Mouse (Mus musculus) E14TG2a.4 (cell line): Measurements from ENCODE around the gene Cacna1d.

Experiments used
- CTCF ChIP-seq: conservative IDR thresholded peaks from 2 replicates; pipeline ENCODE4 v1.5.1; 2014; ENCODE audit warnings: low read length
- POU5F1 ChIP-seq: IDR thresholded peaks from 2 replicates; pipeline ENCODE4 v1.6.1; 2014; ENCODE audit warnings: low read length, borderline replicate concordance

- no peak for TF ChIP-seq CTCF
- no peak for TF ChIP-seq POU5F1
These were observed 13.7 kb upstream of the Cacna1d start for GRCm38 (mm10) chr14:30504990-30505389.
